Mouse (Mus musculus) heart, postnatal 0 days (tissue): ENCODE results near the gene Stra6. TPM values are rescaled to one million over a fixed set of nuclear protein-coding genes. Genes with fewer than 3 reads are reported as not detected.

Source experiments
- ATAC-seq: fragments of 200-750 bp; cut with Nextera tagmentation; 2 replicates; pipeline ENCODE4 v1.8.0; 2017; ENCODE audit warnings: low read depth, moderate number of reproducible peaks, moderate library complexity; ENCODE audit not compliant: insufficient read depth
- DNase-seq: peaks from one replicate; pipeline ENCODE4 v3.0.0-alpha.2; 2016; ENCODE audit warnings: low spot score
- H3K27ac ChIP-seq: fragments of 300-500 bp; sonication (generic); 2 replicates; pipeline ENCODE4 v1.5.1; 2014; ENCODE audit warnings: low read depth, mild to moderate bottlenecking
- H3K27me3 ChIP-seq: fragments of 300-500 bp; sonication (generic); 2 replicates; pipeline ENCODE4 v1.6.1; 2014; ENCODE audit warnings: low read length, mixed read lengths; ENCODE audit not compliant: control insufficient read depth, insufficient read depth
- H3K36me3 ChIP-seq: fragments of 300-500 bp; sonication (generic); replicated peaks from 2 replicates; pipeline ENCODE4 v1.6.1; 2014; ENCODE audit warnings: low read length, mixed read lengths; ENCODE audit not compliant: control insufficient read depth, insufficient read depth
- H3K4me1 ChIP-seq: fragments of 300-500 bp; sonication (generic); 2 replicates; pipeline ENCODE4 v1.6.1; 2014; ENCODE audit warnings: antibody characterized with exemption; ENCODE audit not compliant: control insufficient read depth, insufficient read depth
- H3K4me2 ChIP-seq: fragments of 300-500 bp; sonication (generic); 2 replicates; pipeline ENCODE4 v1.6.1; 2014; ENCODE audit warnings: low read depth, mild to moderate bottlenecking, low read length, moderate library complexity
- H3K4me3 ChIP-seq: fragments of 300-500 bp; sonication (generic); 2 replicates; pipeline ENCODE4 v1.5.1; 2014; ENCODE audit warnings: low read depth, low read length
- H3K9ac ChIP-seq: fragments of 300-500 bp; sonication (generic); replicated peaks from 2 replicates; pipeline ENCODE4 v1.6.1; 2014; ENCODE audit warnings: low read depth, low read length, mixed read lengths
- H3K9me3 ChIP-seq: fragments of 300-500 bp; sonication (generic); replicated peaks from 2 replicates; pipeline ENCODE4 v1.6.1; 2016; ENCODE audit warnings: low read length; ENCODE audit not compliant: control insufficient read depth
- CTCF ChIP-seq: IDR thresholded peaks from 2 replicates; pipeline ENCODE4 v1.5.1; 2016; ENCODE audit warnings: antibody characterized with exemption, control low read depth, low read depth
- EP300 ChIP-seq: IDR thresholded peaks from 2 replicates; pipeline ENCODE4 v1.6.1; 2016; ENCODE audit warnings: antibody characterized with exemption, low read depth
- WGBS: fragments of 180-500 bp; shearing (Covaris S2); extraction: QIAGEN DNeasy Blood & Tissue Kit; methylation state at CpG from one replicate; pipeline ENCODE4 v1.1.7; 2014; 5-methylcytosine and 5-hydroxymethylcytosine counted together
- polyA plus RNA-seq: library from polyadenylated mRNA; unstranded; fragments of >200 nt; fragmentation: Nextera tagmentation; extraction: Ambion mirVana; gene quantifications from 2 replicates; pipeline ENCODE4 v1.2.1, GENCODE M21; 2015
- total RNA-seq: library from RNA; depleted of rRNA; stranded (reverse); fragments of >200 nt; gene quantifications from 2 replicates; pipeline ENCODE4 v1.2.3, GENCODE M21; 2014; ENCODE audit warnings: low replicate concordance

Gene Stra6
- total and polyA plus RNA-seq, 2 experiments from 2014 or later = 0.05 TPM; not detected in 1

DNA sequence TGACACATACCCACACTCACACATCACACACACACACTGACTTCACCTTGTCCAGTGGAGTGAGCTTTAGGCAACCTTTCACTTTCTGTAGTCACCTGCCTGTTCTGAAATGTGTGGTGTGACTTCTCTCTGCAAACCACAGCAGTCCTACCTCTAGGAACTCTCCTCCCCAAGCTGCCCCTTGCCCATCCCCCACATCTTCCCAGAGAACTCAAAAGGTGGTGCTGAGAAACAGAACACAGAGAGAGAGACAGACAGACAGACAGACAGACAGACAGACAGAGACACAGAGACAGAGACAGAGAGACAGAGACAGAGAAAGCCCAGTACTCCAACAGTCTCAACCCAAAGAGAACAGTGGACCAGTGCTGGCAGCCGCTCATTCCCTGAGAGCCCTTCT lies 132.1 kb downstream of the Stra6 start:
- peaks cover 72% of the 10 kb centered on the region for H3K27me3 ChIP-seq
- H3K4me3 ChIP-seq = no peak overlapping the region
- no peak overlapping the region for H3K9ac ChIP-seq
- no peak overlapping the region for H3K27ac ChIP-seq
- no peaks in the 10 kb centered on the region for H3K9me3 ChIP-seq
- H3K4me1 ChIP-seq = peaks cover 19% of the 10 kb centered on the region
- TF ChIP-seq EP300 (no peak), CTCF (no peak)
- no peak for DNase-seq
- no peak overlapping the region for H3K4me2 ChIP-seq
- H3K36me3 ChIP-seq = no peaks in the 10 kb centered on the region
- no peak for ATAC-seq
- WGBS = 31% methylated on average over 1 of the region's 1 CpGs

DNA sequence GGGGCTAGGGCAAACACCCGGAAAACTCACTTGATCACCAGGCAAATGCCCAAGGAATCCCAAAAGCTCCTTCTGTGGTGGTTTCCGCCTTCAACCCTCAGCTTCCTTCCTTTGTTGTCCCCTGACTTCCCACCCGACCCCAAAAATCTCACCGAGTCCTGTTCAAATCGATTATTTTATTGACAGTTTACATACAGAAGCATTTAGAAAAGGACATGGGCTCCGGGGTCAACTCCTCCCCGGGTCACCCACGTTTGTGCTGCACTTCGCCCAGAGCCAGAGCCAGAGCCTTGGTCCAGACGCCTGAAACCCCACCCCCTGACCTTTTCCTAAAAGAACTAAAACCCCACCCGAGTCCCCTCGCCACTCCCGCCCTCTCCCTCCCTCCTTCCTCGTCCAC lies 132.6 kb downstream of the Stra6 start:
- no peaks in the 10 kb centered on the region for H3K36me3 ChIP-seq
- H3K9me3 ChIP-seq = no peaks in the 10 kb centered on the region
- H3K27ac ChIP-seq = no peak overlapping the region
- WGBS = 8% methylated on average over 14 of the region's 14 CpGs
- ATAC-seq (no peak), DNase-seq (no peak)
- no peak for TF ChIP-seq EP300
- no peak for TF ChIP-seq CTCF
- peaks cover 19% of the 10 kb centered on the region for H3K4me1 ChIP-seq
- H3K4me2 ChIP-seq = peak overlapping the region; percentile 36; the same call in 1 of the 2 replicates
- H3K9ac ChIP-seq = no peak overlapping the region
- no peak overlapping the region for H3K4me3 ChIP-seq
- H3K27me3 ChIP-seq = peaks cover 76% of the 10 kb centered on the region

DNA sequence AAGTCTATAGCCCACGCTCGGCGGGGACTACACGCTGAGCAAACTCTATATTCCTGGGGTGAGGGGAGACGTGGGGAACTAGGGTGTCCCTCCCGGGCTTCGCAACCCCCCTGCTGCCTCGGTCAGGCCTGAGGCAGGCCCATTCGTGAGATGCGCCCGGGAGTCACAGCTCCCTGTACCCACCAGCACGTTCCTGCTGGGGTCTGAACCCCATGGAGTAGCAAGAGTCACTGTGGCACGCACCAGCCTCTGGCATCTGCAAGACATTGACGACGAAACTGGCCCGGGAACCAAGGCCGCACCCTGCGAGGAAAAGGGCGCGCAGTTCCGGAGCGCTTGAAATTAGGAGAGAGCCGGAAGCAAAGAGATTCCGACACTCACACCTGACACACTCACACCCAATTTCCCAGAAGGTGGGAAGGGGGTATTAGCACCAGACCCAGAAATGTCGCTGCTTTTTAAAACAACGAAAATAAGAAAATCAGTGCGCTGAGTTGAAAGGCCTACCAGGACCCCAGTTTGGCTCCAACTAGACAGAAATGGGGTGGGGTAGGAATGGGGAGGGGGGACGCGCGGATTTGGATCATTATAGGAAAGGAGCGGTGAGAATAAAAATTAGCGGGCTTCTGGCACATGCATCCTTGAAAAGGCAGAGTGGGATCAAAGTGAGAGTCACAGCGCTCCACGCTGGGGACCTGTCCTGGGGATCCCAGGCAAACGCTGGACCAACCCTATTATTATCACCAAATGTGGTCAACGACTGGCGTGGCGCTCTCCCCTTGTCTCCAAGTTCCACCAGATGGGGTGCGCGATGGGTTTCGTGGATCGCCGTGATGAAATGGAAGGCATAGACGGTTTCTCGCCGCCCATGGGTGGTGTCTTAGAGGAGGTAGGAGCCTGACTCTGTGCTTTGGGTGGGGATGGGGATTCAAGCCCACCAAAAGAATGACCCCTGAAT lies 133.3 kb downstream of the Stra6 start:
- Histone ChIP-seq H3K27me3 (peaks cover 84% of the 10 kb centered on the region), H3K9ac (no peak overlapping the region), H3K9me3 (no peaks in the 10 kb centered on the region), H3K4me1 (peaks cover 19% of the 10 kb centered on the region), H3K4me2 (peak overlapping the region; percentile 50; the same call in 1 of the 2 replicates), H3K36me3 (no peaks in the 10 kb centered on the region), H3K27ac (no peak overlapping the region), H3K4me3 (peak overlapping the region; percentile 33)
- WGBS = 4% methylated on average over 46 of the region's 46 CpGs
- DNase-seq = no peak
- TF ChIP-seq CTCF = no peak
- TF ChIP-seq EP300 = no peak
- ATAC-seq = no peak

DNA sequence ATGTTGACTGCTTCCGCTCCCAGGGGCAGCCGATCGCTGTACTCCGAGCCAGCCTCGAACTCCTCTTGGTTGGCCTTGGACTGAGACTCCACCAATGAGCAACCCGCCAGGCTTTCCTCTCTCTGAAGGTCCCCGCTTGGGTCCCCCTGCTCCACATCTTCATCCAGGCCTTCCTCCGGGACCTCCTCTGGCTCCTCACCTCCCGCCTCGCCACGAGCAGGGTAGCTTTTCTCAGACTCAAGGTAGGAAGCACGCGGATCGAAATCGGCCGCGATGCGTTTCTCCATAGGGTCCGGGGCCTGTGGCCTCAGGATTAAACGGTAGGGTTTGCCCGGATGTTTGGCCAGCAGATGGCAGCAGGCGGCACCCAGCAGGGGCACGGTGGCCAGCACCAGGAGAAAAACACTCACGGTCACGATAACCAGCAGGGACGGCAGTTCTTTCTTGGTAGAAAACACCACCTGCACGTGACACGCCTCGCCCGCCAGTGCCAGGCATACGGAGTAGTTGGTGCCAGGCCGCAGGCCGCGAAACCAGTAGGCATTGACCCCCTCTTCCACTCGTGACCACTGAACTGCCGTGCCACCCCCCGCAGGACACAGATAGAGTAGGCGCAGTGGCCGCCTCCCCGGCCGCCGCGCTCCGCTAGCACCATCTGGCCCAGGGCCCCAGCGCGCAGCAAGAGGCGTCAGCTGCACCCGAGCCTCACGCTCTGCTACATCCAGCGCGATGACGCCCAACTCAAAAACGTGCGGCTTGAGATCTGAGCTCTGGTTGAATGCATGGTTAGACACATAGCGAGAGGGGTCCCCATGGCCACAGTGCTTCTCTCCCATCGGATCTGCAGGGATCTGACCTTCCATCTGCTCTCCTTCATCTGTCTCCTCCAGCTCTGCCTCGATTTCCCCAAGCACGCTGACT lies 134.5 kb downstream of the Stra6 start:
- peaks cover 95% of the 10 kb centered on the region for H3K27me3 ChIP-seq
- peak overlapping the region; percentile 33 for H3K4me3 ChIP-seq
- DNase-seq = no peak
- 2% methylated on average over 58 of the region's 58 CpGs for WGBS
- TF ChIP-seq EP300 (no peak), CTCF (peak; percentile 67)
- H3K4me1 ChIP-seq = peaks cover 19% of the 10 kb centered on the region
- ATAC-seq = peak; percentile 49
- H3K36me3 ChIP-seq = no peaks in the 10 kb centered on the region
- H3K27ac ChIP-seq = no peak overlapping the region
- H3K4me2 ChIP-seq = peak overlapping the region; percentile 50
- no peaks in the 10 kb centered on the region for H3K9me3 ChIP-seq
- H3K9ac ChIP-seq = no peak overlapping the region

DNA sequence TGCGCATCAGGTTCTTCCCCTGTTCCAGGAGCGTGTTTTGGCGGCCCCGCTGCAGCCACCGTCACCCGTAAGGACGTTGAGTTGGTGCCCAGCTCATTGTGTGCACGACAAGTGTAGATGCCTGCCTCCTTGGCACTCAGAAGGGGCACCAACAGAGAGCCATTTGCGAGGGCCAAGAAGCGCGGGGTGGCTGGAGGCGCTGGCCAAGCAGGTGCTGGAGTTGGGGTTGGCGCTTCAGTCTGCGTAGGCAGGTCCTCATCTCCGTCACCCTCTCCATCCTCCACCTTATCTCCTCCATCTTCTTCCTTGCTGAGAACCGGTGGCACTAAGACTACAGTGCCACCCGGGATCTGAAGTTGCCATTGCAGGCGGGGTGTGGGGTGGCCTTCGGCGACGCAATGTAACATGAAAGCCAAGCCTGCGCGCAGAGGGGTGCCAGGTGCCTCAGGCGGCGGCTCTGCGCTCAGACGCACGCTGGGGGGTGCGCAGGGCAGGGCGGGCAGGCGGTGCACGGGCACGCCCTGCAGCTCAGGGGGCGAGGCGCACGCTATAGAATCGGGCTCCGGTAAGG lies 135.3 kb downstream of the Stra6 start:
- Histone ChIP-seq H3K36me3 (no peaks in the 10 kb centered on the region), H3K4me2 (peak overlapping the region; percentile 30), H3K27me3 (peaks cover 100% of the 10 kb centered on the region), H3K27ac (no peak overlapping the region), H3K9ac (no peak overlapping the region), H3K4me3 (peak overlapping the region; percentile 2), H3K9me3 (no peaks in the 10 kb centered on the region), H3K4me1 (peaks cover 19% of the 10 kb centered on the region)
- 2% methylated on average over 38 of the region's 38 CpGs for WGBS
- ATAC-seq = no peak
- no peak for DNase-seq
- TF ChIP-seq EP300 (no peak), CTCF (no peak)
